Comparison of ENCODE assay signal across 17 mouse cellular contexts in genomic region chr10:69179341-69179740, GRCm38 (mm10).
"Had no signal": no experiment of that assay in that cellular context is flagged by ENCODE, and none has a peak within 500 bp of the region (broad histone marks: within the 10 kb centered on the region; RNA-seq: fewer than 3 reads in every experiment).

No protein-coding gene starts in this region.

- H3K4me3 ChIP-seq: limb, embryonic 15.5 days; midbrain, embryonic 10.5 days; myocyte; neural tube, embryonic 15.5 days had no signal

- H3K27me3 ChIP-seq: limb, embryonic 15.5 days; neural tube, embryonic 15.5 days had no signal

- H3K27ac ChIP-seq: kidney, postnatal 0 days; limb, embryonic 15.5 days; midbrain, embryonic 10.5 days; neural tube, embryonic 15.5 days had no signal

- H3K9me3 ChIP-seq: limb, embryonic 15.5 days; neural tube, embryonic 15.5 days had no signal

- H3K4me1 ChIP-seq: limb, embryonic 15.5 days; midbrain, embryonic 10.5 days; neural tube, embryonic 15.5 days had no signal

- H3K9ac ChIP-seq: limb, embryonic 15.5 days; lung, embryonic 14.5 days; neural tube, embryonic 15.5 days had no signal

- H3K36me3 ChIP-seq: limb, embryonic 15.5 days; midbrain, embryonic 10.5 days; neural tube, embryonic 15.5 days had no signal

- DNase-seq: kidney, adult 8-10 months; kidney, postnatal 36 days; layer of hippocampus, adult 9-11 months; layer of hippocampus, postnatal 36 days; lung, embryonic 14.5 days; lung, postnatal 10 days; lung, postnatal 4 days; midbrain, embryonic 14.5 days; right cerebral cortex, adult 18-20 months; right cerebral cortex, postnatal 25 days; thymus, adult 2 months; thymus, postnatal 36 days had no signal

- H3K4me2 ChIP-seq: limb, embryonic 15.5 days; lung, embryonic 14.5 days; neural tube, embryonic 15.5 days had no signal
